Mouse (Mus musculus) lung, adult 2 months (tissue): Measurements from ENCODE around the gene Gm20696. TPM values are rescaled to one million over a fixed set of nuclear protein-coding genes. Genes with fewer than 3 reads are reported as not detected.

Source experiments
- DNase-seq: peaks from one replicate; pipeline ENCODE4 v3.0.0; 2022
- H3K4me1 ChIP-seq: fragments of 200-500 bp; 2 replicates; pipeline ENCODE4 v1.6.1; 2011; ENCODE audit warnings: low read length; ENCODE audit not compliant: control insufficient read depth, insufficient read depth
- H3K4me3 ChIP-seq: fragments of 200-500 bp; replicated peaks from 2 replicates; pipeline ENCODE3; 2011; ENCODE audit warnings: low read depth, mild to moderate bottlenecking, control low read depth, low read length; ENCODE audit errors: extremely low read depth
- CTCF ChIP-seq: fragments of 200-500 bp; IDR thresholded peaks from 2 replicates; pipeline ENCODE4 v1.5.1; 2011; ENCODE audit warnings: mild to moderate bottlenecking, low read length, control low read depth; ENCODE audit not compliant: insufficient read depth
- POLR2A ChIP-seq: fragments of 200-500 bp; IDR thresholded peaks from 2 replicates; pipeline ENCODE4 v1.6.1; 2011; ENCODE audit warnings: low read depth, mild to moderate bottlenecking, control low read depth, low read length, borderline replicate concordance; ENCODE audit errors: extremely low read depth
- WGBS: fragments of 180-500 bp; shearing (Covaris S2); methylation state at CpG from one replicate; pipeline ENCODE4 v1.1.7; 2018; 5-methylcytosine and 5-hydroxymethylcytosine counted together
- polyA plus RNA-seq: library from polyadenylated mRNA; depleted of rRNA; stranded (reverse); fragments of >200 nt; gene quantifications from 2 replicates; pipeline ENCODE4 v1.2.3, GENCODE M21; 2012

Gene Gm20696
- polyA plus RNA-seq, 1 experiment = 1.4 TPM

DNA sequence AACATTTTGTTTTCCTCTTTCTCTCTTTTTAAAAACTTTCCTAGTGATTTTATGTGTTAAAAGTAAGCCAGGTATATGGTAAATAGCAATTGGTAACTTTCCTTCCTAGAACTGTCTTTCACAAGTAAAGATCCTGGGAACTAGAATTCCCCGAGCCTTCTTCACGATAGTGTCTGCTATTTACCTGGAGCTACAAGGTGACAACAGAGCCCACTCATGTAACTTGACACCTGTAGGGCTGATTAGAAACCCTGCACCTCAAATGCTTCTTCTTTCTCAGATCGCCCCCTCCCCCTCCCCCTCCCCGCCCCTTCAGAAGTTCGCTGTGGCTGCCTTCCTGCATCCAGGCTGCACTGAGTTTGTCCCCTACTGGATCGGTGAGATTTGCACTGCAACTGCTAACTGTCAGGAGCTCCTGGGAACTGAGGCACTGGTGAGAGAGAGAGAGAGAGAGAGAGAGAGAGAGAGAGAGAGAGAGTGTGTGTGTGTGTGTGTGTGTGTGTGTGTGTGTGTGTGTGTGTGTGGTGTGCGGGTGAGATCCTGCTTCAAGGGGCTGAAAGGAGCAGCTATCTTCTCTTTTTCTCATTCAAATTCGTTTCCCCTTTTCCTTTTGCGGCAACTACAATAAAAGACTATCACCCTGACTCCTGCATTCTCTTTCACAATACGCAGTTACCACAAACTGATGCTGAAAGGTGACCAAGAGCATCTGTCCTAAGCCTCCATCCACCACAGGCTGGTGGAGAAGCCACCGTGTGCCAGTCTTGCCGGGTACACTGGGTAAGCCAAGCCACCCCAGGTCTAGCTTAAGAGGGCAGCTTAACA lies 403.3 kb downstream of the Gm20696 start:
- Histone ChIP-seq H3K4me3 (peak overlapping the region; percentile 30), H3K4me1 (peaks cover 17% of the 10 kb centered on the region)
- WGBS = 43% methylated on average over 12 of the region's 12 CpGs
- TF ChIP-seq POLR2A = no peak
- no peak for TF ChIP-seq CTCF
- no peak for DNase-seq

DNA sequence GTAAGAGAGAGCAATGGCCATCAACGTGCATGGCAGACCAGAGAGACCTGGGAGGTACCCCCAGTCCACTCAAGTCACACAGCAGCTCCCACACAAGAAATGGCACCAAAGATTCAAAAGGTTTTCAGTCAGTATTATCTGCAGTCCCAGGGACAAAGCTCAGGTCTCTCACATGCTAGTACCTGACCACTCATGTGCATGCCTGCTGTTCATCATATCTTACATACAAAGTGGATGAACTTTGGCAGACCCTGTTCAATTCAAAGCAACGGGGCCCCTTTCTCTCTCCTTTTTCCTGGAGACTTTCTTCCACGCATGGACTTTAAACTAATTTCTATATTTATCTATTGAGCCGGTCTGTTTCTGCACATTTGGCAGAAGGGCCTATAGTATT lies 404.9 kb downstream of the Gm20696 start:
- Histone ChIP-seq H3K4me1 (peaks cover 17% of the 10 kb centered on the region), H3K4me3 (no peak overlapping the region)
- TF ChIP-seq CTCF (no peak), POLR2A (no peak)
- DNase-seq = no peak
- 75% methylated on average over 4 of the region's 4 CpGs for WGBS

DNA sequence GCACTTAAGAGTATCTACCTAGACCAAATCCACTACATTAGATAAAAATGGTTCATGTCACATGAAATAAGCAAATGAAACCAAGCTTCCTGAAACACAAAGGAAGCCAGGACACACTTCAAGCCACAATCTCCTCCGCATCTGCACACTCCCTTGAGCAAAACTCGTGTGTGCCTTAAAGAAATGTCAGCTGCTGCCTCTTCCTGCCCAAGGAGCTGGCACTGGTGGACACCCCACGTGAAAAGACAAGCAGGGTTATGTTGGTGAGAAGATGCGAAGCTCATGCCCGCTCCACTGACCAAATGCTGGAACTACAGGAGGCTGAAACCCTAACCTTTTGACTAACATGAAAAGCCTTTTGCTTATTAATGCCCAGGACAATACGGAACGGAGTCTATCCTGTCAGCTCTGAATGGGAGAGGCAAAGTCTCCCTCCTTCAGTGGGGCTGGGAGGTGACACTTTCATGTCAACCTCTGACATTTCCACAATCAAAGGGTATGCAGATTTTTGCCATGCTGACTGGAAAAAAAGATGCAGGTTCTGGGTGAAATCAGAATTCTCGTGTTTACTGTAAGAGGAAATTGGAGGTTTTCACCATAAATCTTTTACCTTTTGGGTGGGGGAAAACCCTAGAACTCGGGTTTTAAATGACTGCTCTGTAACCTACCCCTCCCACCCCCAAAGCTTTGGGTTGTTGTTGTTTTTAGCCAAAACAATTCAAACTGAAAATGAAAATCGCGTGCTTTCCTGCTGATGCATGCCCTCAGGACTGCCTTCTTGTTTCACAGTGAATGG lies 405.5 kb downstream of the Gm20696 start:
- H3K4me1 ChIP-seq = peaks cover 17% of the 10 kb centered on the region
- 48% methylated on average over 11 of the region's 11 CpGs for WGBS
- TF ChIP-seq CTCF (no peak), POLR2A (no peak)
- no peak for DNase-seq
- peak overlapping the region; percentile 24 for H3K4me3 ChIP-seq

DNA sequence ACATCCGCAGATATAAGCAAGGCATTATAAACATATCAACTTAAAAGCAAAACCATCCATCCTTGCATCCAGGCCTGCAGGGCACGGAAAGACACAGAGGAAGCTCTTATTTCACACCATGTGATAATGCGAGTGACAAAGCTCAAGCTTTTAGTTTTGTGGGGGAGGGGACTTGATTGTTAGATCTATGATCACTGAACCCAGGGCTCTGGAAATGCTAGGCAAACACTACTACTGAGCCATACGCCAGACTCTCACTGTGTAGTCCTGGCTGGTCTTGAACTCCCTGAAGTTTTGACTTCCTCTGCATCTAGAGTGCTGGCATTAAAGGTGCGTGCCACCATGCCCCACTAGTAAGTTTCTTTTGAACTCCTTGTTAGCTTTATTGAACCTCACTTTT lies 408.3 kb downstream of the Gm20696 start:
- WGBS = 71% methylated on average over 5 of the region's 5 CpGs

DNA sequence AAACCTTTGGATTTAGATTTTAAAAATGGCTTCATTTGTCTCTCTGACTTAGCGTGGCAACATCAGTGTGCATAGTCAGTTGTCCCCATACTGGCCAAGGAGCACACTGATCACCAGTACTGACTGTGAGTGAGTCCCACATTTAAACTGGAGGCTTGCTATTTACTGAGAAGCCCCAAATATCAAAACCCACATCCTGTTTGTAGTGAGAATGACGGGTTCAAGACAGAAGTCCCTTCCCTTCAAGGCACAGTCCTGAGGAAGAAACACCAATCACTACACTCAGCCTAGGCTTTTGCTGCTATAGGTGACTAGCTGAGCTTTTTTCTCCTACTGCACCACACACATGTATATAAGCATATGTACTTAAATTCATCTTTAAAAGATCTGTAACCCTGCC lies 408.9 kb downstream of the Gm20696 start:
- whole genome bisulfite sequencing = 74% methylated on average over 2 of the region's 2 CpGs

More for the DNA sequence above, 408.3 kb downstream of the Gm20696 start:
- no peak overlapping the region for H3K4me3 ChIP-seq
- DNase-seq = no peak
- TF ChIP-seq CTCF = no peak
- no peak for TF ChIP-seq POLR2A
- peaks cover 2% of the 10 kb centered on the region for H3K4me1 ChIP-seq

DNA sequence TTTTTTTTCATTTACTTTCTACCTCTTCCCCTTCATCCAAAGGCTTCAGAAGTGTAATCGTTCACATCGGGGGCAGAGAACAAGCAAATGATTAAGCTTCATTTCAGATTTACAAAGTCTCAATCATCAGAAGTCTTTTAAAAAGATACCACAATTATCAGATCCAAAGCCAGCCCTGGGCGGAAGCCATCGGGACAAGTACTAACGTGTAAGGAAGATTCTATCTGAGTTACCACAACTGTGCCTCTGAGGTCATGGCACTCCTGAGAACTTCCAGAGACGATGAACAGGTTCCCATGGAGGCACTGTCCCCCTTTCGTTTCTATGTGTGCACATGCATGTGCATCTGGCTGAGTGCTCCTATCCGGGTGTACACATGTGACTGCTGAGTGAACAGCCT lies 413.3 kb downstream of the Gm20696 start:
- TF ChIP-seq CTCF (no peak), POLR2A (no peak)
- Histone ChIP-seq H3K4me1 (peaks cover 2% of the 10 kb centered on the region), H3K4me3 (no peak overlapping the region)
- no peak for DNase-seq
- 73% methylated on average over 8 of the region's 8 CpGs for WGBS

More for the DNA sequence above, 408.9 kb downstream of the Gm20696 start:
- DNase-seq = no peak
- Histone ChIP-seq H3K4me3 (no peak overlapping the region), H3K4me1 (peaks cover 4% of the 10 kb centered on the region)
- TF ChIP-seq CTCF = no peak
- no peak for TF ChIP-seq POLR2A

DNA sequence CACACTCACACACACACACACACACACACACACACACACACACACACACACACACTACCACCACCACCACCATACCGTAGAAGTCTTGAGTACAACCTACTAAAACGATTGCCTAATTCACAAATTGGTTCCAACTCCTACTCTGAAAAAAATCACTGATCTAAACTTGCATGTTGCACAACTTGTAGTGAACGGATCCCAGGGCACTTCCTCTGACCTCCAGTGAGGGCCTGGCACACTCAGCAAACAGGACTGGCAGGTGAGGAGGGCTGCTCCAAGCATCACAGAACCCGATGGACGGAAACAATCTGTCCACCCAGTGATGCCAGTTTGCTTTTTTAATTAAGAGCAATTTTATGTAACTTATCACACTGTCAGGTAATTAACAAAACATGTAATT lies 413.8 kb downstream of the Gm20696 start:
- Histone ChIP-seq H3K4me1 (peaks cover 2% of the 10 kb centered on the region; the same call in 1 of the 2 replicates), H3K4me3 (no peak overlapping the region)
- TF ChIP-seq CTCF (no peak), POLR2A (no peak)
- DNase-seq = no peak
- WGBS = 53% methylated on average over 5 of the region's 5 CpGs

DNA sequence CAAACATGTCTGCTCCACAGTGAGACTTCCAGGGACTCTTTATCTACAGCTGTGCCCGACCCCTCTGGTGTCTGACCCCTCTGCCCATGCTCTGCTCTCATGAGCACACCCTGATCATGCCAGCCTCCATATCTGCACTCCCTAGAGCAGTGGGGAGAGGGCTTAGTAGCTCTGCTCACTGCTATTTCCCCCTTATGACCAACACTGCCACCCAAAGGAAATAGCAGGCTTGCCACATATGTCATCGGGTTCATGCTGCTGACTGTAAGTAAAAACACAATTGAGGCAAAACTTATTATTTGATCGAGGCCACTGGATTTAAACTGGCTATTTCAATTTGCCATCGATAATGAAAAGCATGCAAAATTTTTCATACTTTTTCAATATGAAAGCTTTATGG lies 414.7 kb downstream of the Gm20696 start:
- TF ChIP-seq POLR2A = no peak
- no peak for TF ChIP-seq CTCF
- Histone ChIP-seq H3K4me3 (no peak overlapping the region), H3K4me1 (peaks cover 2% of the 10 kb centered on the region; the same call in 1 of the 2 replicates)
- DNase-seq = no peak
- WGBS = 83% methylated on average over 4 of the region's 4 CpGs

DNA sequence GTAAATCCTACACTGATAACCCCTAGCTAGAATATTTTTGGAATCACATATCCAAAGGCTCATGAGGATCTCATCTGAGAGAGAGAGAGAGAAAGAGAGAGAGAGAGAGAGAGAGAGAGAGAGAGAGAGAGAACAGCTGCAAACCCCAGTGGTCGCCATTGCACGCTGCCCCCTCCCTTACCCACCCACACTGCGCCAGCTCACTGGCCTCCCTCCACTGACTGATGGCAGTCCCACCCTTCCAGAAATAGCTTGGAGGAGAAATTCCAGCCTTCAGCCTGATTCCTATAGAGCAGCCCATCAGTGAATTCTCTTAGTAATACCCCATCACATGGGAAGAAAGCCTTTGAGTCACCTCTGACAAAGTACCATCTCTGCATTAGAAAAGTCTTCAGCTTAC lies 415.4 kb downstream of the Gm20696 start:
- no peak for DNase-seq
- WGBS = 91% methylated on average over 3 of the region's 3 CpGs
- TF ChIP-seq CTCF = no peak
- TF ChIP-seq POLR2A = no peak
- H3K4me1 ChIP-seq = peaks cover 2% of the 10 kb centered on the region; the same call in 1 of the 2 replicates
- no peak overlapping the region for H3K4me3 ChIP-seq
